Mouse (Mus musculus): ENCODE measurements at regions not wholly inside any gene's neighbourhood (a gene's known extent, or its start where the extent isn't known, plus 50 kb on each side); places are given as distances from the start of the nearest gene placed in this dataset.

- in situ Hi-C loops (cut with MboI, MseI): no loop called here
Measured at GRCm38 (mm10) chr11:23169742-23170428, 86.0 kb upstream of the Xpo1 start.

DNA sequence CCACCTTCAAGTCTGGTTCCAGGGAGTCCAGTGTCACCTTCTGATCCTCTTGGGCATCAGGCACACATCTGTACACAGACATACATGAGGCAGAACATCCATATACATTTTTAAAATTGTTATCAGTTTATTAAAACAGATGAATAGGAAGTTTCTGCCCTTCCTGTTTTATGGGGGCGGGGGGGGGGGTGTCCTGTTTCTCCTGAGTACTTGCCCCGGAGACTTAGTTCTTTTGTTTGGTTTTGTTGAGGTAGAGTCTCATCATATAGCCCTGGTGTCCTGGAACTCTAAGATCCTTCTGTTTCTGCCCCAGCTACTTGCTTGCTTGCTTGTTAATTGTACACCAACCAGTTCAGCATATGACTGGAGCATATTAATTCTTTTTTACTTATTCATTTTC is 85.0 kb upstream of the Xpo1 start:
- in situ Hi-C loops (cut with MboI, MseI): no loop called here

DNA sequence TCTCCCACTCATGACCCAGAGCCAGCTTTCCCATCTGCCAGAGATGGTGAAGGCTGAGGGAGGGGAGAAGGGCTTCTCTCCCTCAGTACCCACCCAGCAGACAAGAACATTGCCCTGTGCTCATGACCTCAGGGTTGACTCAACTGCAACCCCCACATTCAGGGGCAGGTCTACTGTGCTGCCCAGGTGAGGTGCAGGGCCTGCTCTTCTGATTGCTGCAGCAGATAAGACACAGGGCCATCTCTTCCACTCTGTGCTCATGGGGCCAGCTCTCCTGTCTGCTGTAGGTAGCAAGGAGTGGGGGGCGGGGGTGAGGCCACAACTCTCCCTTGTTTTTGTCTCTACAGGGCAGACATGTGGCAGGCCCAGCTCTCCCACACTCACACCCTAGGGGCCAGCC is 84.1 kb upstream of the Xpo1 start:
- in situ Hi-C loops (cut with MboI, MseI): no loop called here

- in situ Hi-C loops (cut with MboI, MseI): no loop called here
Measured at GRCm38 (mm10) chr11:23181647-23182046, 74.2 kb upstream of the Xpo1 start.

GRCm38 (mm10) chr11:23185211-23185610 is 70.6 kb upstream of the Xpo1 start:
- in situ Hi-C loops (cut with MboI, MseI): no loop called here

- in situ Hi-C loops (cut with MboI, MseI): no loop called here
Measured at GRCm38 (mm10) chr11:23201701-23202449, 54.0 kb upstream of the Xpo1 start.

- in situ Hi-C loops (cut with MboI, MseI): no loop called here
Measured at GRCm38 (mm10) chr11:23203566-23203965, 52.3 kb upstream of the Xpo1 start.

DNA sequence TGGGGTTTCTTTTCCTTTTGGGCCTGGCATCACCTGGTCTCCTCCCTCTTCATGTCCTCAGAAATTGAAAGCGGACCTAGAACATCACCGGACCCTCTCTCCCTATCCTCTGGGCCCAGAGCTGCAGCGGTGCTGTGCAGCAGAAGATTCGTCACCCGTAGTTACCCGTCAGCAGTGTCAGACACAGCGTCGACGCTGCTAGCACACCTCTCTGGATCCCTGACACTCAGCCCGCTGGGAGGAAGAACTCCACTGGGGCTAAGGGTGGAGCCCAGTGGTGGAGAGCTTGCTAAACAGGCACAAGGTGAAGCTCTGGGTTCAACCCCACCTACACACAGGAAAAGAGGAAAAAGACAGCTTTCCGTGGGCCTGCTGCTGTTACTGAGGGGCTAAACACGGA is 51.8 kb upstream of the Xpo1 start:
- in situ Hi-C loops (cut with MboI, MseI): no loop called here
